Mouse (Mus musculus): ENCODE measurements around the gene Mpp6.

GRCm38 (mm10) chr6:50137651-50138050, 27.6 kb downstream of the Mpp6 start:
- TF ChIP-seq CTCF (IDR thresholded peaks at IDR 0.05; ENCODE audit: control insufficient read depth, insufficient read depth, low read length) (no peak), POLR2A (IDR thresholded peaks at IDR 0.05; ENCODE audit: borderline replicate concordance, control insufficient read depth, low read depth, low read length) (no peak)

All from bone marrow, adult 2 months (tissue).